Mouse (Mus musculus) embryonic facial prominence, embryonic 10.5 days (tissue): ENCODE measurements around the gene AI481877. TPM values are rescaled to one million over a fixed set of nuclear protein-coding genes. Genes with fewer than 3 reads are reported as not detected.

Experiments used
- DNase-seq: peaks from one replicate; pipeline ENCODE4 v3.0.0-alpha.2; 2017; ENCODE audit warnings: low spot score
- H3K27ac ChIP-seq: fragments of 300-500 bp; sonication (generic); replicated peaks from 2 replicates; pipeline ENCODE4 v1.5.1; 2016; ENCODE audit warnings: mild to moderate bottlenecking
- H3K27me3 ChIP-seq: fragments of 300-500 bp; sonication (generic); replicated peaks from 2 replicates; pipeline ENCODE4 v1.6.1; 2016; ENCODE audit warnings: low read depth, mild to moderate bottlenecking; ENCODE audit not compliant: poor library complexity, severe bottlenecking
- H3K36me3 ChIP-seq: fragments of 300-500 bp; sonication (generic); replicated peaks from 2 replicates; pipeline ENCODE4 v1.6.1; 2016; ENCODE audit warnings: mild to moderate bottlenecking, moderate library complexity
- H3K4me1 ChIP-seq: fragments of 300-500 bp; sonication (generic); 2 replicates; pipeline ENCODE4 v1.6.1; 2016
- H3K4me3 ChIP-seq: fragments of 300-500 bp; sonication (generic); 2 replicates; pipeline ENCODE4 v1.5.1; 2016; ENCODE audit warnings: mild to moderate bottlenecking, moderate library complexity
- H3K9me3 ChIP-seq: fragments of 300-500 bp; sonication (generic); 2 replicates; pipeline ENCODE4 v1.6.1; 2016; ENCODE audit warnings: mild to moderate bottlenecking
- WGBS: fragments of 180-500 bp; shearing (Covaris S2); methylation state at CpG from one replicate; pipeline ENCODE4 v1.1.7; 2016; 5-methylcytosine and 5-hydroxymethylcytosine counted together
- polyA plus RNA-seq: library from polyadenylated mRNA; unstranded; fragments of >200 nt; fragmentation: Nextera tagmentation; extraction: Ambion mirVana; gene quantifications from 2 replicates; pipeline ENCODE4 v1.2.1, GENCODE M21; 2016

AI481877 gene
- polyA plus RNA-seq, 1 experiment from 2014 or later: not detected

DNA sequence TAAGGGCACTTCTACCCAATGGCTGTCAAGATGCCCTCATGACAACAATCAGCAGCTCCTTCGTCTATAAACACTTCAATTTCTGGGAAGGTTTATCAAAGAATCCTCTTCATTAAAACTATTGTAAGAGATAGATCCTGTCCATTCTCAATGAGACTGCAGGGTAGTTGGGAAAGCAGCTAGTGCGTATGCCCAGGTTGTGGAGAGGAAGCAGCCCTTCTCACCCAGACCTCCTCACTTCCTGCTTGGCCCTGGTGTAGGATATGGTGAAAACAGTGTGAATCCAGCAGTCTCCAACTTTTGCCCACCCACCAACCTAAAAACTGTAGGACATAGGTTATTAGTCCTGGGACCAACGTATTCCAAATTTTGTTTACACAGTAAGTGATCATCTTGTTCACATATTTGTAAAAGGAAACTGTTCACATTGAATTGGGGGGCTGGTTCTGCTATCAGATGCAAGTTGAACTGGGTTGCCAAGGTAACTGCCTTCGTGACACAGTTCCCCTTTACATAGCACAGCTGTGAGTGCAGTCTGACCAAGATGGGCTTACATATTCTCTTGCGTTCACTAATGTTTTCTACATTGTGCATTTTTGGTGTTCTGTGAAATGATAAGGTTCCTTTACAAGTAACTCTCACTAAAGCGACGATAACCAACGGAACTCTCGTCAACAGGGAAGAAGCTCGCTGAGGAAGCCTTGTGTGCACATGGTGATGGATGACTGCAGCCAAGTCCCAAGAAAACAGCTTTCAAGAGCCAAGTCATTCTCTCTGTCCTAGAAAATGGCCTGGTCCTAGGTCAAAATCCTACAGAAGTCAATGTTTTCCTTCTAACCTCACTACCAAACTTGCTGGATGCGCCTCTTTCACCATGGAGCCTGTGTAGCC, 98.1 kb downstream of the AI481877 start:
- Histone ChIP-seq H3K9me3 (no peaks in the 10 kb centered on the region), H3K27ac (no peak overlapping the region), H3K27me3 (no peaks in the 10 kb centered on the region), H3K4me3 (no peak overlapping the region), H3K36me3 (peaks cover 39% of the 10 kb centered on the region), H3K4me1 (peaks cover 8% of the 10 kb centered on the region; the same call in 1 of the 2 replicates)
- DNase-seq: no peak
- WGBS: 91% methylated on average over 11 of the region's 11 CpGs

DNA sequence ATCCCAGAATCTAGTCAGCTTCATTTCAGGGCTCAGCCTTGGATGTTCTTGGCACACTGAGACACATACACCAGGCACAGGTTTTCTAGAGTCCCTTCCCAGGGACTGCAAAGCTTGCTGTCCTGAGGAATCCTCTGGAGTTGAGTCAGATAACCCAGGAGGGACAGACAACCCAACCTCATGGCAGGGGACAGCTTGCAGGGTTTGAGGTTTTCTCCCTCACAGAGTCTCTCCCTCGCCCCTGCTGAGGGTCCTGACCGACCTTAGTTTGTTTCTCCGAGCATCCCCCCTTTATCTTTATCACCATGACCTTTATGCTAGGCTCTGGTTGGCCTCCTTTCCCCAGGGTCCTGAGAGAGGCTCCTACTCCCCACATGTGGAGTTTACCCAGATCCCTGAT, 101.3 kb downstream of the AI481877 start:
- peaks cover 6% of the 10 kb centered on the region; the same call in 1 of the 2 replicates for H3K9me3 ChIP-seq
- DNase-seq: no peak
- 84% methylated on average over 3 of the region's 3 CpGs for WGBS
- no peak overlapping the region for H3K27ac ChIP-seq
- no peak overlapping the region for H3K4me3 ChIP-seq
- no peaks in the 10 kb centered on the region for H3K27me3 ChIP-seq
- peaks cover 34% of the 10 kb centered on the region for H3K36me3 ChIP-seq
- peaks cover 10% of the 10 kb centered on the region; the same call in 1 of the 2 replicates for H3K4me1 ChIP-seq

- H3K4me3 ChIP-seq: no peak overlapping the region
- peaks cover 6% of the 10 kb centered on the region; the same call in 1 of the 2 replicates for H3K9me3 ChIP-seq
- H3K27me3 ChIP-seq: no peaks in the 10 kb centered on the region
- WGBS: 46% methylated on average over 13 of the region's 13 CpGs
- H3K27ac ChIP-seq: no peak overlapping the region
- H3K36me3 ChIP-seq: peaks cover 30% of the 10 kb centered on the region
- DNase-seq: peak; percentile 82
- peaks cover 10% of the 10 kb centered on the region; the same call in 1 of the 2 replicates for H3K4me1 ChIP-seq
Measured at GRCm38 (mm10) chr4:59036490-59037127, 102.2 kb downstream of the AI481877 start.

DNA sequence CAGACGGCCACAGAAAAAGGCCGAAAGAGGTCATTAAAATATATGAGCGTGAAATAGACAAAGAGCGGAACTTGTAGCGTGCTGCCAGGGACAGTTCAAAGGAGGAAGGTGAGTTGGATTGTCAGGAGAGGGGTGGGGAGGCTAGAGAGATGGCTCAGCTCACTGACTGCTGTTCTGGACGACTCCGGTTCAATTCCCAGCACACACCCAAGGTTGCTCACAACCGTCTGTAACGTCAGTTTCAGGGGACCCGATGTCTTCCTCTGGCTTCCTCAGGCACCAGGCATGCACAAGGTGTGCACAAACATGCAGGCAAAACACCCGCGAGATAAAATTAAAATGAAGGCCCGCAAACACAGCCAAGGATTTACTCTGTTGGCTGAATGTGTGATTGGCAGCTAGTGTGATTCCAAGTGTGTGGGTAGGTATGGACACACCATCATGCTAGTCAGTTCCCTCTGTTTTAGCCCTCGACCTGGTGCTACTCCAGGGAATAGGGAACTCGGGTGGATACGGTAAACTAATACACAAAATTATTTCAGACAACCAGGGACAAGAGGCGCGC, 102.9 kb downstream of the AI481877 start:
- 57% methylated on average over 18 of the region's 18 CpGs for WGBS

DNA sequence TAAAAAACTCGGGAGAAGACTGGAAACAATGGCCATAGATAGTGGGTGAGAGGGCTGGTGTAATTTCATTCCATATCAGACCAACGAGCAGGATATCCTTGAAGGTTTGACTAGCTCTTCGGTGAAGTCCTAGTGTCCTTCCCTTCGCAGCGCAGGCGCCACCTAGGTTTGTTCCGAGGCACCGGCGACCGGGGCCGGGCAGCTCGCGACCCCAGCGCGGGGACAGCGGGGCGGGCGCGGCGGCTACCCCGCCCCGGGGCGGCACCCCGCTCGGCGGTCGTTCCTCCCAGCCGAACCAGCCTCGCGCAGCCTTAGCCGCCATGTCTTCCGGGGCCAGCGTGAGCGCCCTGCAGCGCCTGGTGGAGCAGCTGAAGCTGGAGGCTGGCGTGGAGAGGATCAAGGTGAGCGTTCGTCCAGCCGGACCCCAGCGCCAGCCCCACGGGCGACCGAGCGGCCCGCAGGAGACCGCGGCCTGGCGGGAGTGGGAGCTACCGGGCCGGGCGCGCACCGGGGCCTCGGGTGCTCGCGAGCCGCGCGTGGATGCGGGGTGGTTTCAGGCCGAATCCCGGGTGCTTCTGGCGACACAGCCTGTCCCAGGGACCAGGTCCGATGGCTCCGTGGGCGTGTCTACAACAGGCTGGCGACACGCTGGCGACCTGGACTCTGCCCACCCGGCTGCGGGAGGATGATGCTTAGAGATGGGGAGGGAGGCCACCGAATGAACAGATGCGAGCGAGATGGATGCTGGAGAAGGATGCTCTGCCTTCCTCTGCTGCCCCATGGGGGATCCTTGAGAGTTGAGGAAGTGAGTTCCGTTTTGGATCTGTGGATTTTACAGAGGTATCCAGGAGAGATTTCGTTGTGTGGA, 103.6 kb downstream of the AI481877 start, which contains the start of gene Gng10:
Gene Gng10, plus strand, starts transcription at position 171 of the 868 bp plus-strand sequence.
- Histone ChIP-seq H3K4me3 (peak within 1 kb of the TSS; percentile 83), H3K4me1 (peaks cover 10% of the 10 kb centered on the region; the same call in 1 of the 2 replicates), H3K27me3 (no peaks in the 10 kb centered on the region), H3K27ac (peak within 1 kb of the TSS; percentile 93), H3K36me3 (peaks cover 20% of the 10 kb centered on the region), H3K9me3 (peaks cover 6% of the 10 kb centered on the region; the same call in 1 of the 2 replicates)
- 6% methylated on average over 76 of the region's 76 CpGs for WGBS
- DNase-seq: peak; percentile 77

More for the DNA sequence above, 102.9 kb downstream of the AI481877 start:
- Histone ChIP-seq H3K27me3 (no peaks in the 10 kb centered on the region), H3K9me3 (peaks cover 6% of the 10 kb centered on the region; the same call in 1 of the 2 replicates), H3K36me3 (peaks cover 27% of the 10 kb centered on the region), H3K4me3 (peak overlapping the region; percentile 83), H3K4me1 (peaks cover 10% of the 10 kb centered on the region; the same call in 1 of the 2 replicates), H3K27ac (peak overlapping the region; percentile 93)
- DNase-seq: peak; percentile 27

DNA sequence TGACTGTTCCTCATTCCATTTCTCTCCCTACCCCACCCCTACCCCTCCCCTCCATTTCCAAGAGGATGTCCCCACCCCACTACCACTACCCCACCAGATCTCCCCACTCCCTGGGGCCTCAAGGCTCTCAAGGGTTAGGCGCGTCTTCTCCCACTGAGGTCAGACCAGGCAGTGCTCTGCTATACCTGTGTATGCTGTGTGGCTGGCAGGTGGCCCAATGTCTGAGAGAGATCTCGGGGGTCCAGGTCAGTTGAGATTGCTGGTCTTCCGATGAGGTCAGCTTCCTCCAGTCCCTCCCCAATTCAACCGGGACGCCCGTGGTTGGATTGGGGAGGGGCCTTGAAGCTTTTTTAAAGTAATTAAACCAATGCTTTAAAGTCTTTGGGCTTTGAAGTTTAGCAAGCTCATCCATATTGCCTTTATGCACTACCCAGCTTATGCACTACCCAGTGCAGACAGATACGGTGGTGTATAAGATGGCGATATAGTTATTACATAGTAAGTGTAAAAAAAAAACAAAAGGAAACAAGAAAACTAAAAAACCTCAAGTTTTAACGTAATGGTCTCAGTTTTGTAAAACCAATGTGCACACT, 104.4 kb downstream of the AI481877 start:
- peak overlapping the region; percentile 83 for H3K4me3 ChIP-seq
- DNase-seq: no peak
- no peak overlapping the region for H3K27ac ChIP-seq
- H3K27me3 ChIP-seq: no peaks in the 10 kb centered on the region
- peaks cover 8% of the 10 kb centered on the region; the same call in 1 of the 2 replicates for H3K9me3 ChIP-seq
- peaks cover 10% of the 10 kb centered on the region; the same call in 1 of the 2 replicates for H3K4me1 ChIP-seq
- 82% methylated on average over 10 of the region's 10 CpGs for WGBS
- peaks cover 13% of the 10 kb centered on the region for H3K36me3 ChIP-seq

DNA sequence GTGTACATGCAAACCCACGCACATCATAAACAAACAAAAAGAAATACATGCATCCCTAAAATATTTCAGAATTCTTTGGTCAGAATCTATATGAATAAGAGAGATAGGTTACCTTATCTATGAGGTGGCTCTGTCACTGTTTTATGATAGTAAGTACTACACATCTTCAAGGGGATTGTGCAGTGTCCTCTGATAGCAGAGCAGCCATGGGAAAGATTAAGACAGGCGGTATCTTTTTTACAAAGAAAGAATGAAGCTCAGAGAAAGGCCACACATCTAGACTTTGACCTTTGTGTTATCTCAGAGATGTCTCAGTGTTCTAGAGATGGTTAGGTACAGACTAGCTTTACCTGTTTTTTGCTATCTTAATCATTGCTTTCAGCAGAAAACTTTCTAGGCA, 121.9 kb downstream of the AI481877 start:
- Histone ChIP-seq H3K4me3 (no peak overlapping the region), H3K4me1 (no peaks in the 10 kb centered on the region), H3K27ac (no peak overlapping the region), H3K27me3 (no peaks in the 10 kb centered on the region), H3K36me3 (peaks cover 50% of the 10 kb centered on the region), H3K9me3 (no peaks in the 10 kb centered on the region)
- no peak for DNase-seq
- WGBS: 92% methylated on average over 2 of the region's 2 CpGs

DNA sequence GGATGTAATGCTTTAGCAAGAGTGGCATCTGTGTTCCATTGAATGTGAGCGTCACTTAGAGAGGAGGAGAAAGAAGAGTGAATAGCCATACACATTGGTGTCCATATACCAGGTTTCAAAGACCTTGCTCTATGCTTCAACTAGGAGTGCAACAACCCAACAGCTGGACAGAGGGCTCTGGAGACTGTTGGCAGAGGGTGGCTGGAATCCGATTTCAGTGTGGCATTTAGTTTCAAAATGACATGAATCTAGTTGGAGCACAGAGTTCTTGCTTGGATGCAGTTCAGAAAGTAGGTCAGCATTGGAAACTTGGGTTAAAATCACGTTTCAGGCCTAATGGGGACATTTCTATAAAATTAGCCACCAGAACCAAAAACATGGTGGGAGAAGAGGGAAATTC, 123.6 kb downstream of the AI481877 start:
- no peak for DNase-seq
- H3K4me3 ChIP-seq: no peak overlapping the region
- H3K4me1 ChIP-seq: no peaks in the 10 kb centered on the region
- H3K36me3 ChIP-seq: peaks cover 37% of the 10 kb centered on the region
- no peaks in the 10 kb centered on the region for H3K27me3 ChIP-seq
- WGBS: 86% methylated on average over 3 of the region's 3 CpGs
- no peaks in the 10 kb centered on the region for H3K9me3 ChIP-seq
- H3K27ac ChIP-seq: no peak overlapping the region

- Histone ChIP-seq H3K36me3 (peaks cover 11% of the 10 kb centered on the region), H3K9me3 (no peaks in the 10 kb centered on the region), H3K4me1 (peaks cover 12% of the 10 kb centered on the region), H3K4me3 (no peak overlapping the region), H3K27me3 (no peaks in the 10 kb centered on the region), H3K27ac (no peak overlapping the region)
- no peak for DNase-seq
- WGBS: 84% methylated on average over 3 of the region's 3 CpGs
Measured at GRCm38 (mm10) chr4:59011446-59011845, 127.3 kb downstream of the AI481877 start.

GRCm38 (mm10) chr4:59009696-59010095, 129.1 kb downstream of the AI481877 start:
- DNase-seq: no peak
- peaks cover 29% of the 10 kb centered on the region for H3K4me1 ChIP-seq
- H3K27me3 ChIP-seq: no peaks in the 10 kb centered on the region
- H3K27ac ChIP-seq: no peak overlapping the region
- WGBS: 76% methylated on average over 4 of the region's 4 CpGs
- no peaks in the 10 kb centered on the region for H3K9me3 ChIP-seq
- H3K36me3 ChIP-seq: peaks cover 6% of the 10 kb centered on the region; the same call in 1 of the 2 replicates
- no peak overlapping the region for H3K4me3 ChIP-seq

DNA sequence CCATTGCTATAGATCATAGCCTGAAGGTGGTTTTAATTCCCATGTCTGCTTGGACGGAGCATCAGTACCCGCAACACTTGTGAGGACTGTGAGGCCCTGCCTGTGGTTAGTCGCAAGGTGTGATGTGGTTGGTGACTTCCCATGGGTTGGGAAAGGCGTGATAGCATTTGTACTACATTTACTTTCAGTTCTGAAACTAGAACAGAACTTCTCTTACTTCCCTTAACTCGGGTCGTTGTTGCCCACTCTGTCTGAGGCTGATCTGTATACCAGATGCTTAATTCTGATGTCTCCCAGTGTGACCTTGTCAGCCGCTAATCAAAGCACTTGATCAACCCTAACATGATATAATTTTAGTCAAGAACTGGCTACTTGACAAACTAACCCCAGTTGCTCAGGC, 129.6 kb downstream of the AI481877 start:
- no peaks in the 10 kb centered on the region for H3K27me3 ChIP-seq
- no peak overlapping the region for H3K4me3 ChIP-seq
- H3K4me1 ChIP-seq: peaks cover 34% of the 10 kb centered on the region
- no peak overlapping the region for H3K27ac ChIP-seq
- WGBS: 89% methylated on average over 7 of the region's 7 CpGs
- DNase-seq: no peak
- no peaks in the 10 kb centered on the region for H3K9me3 ChIP-seq
- peaks cover 5% of the 10 kb centered on the region; the same call in 1 of the 2 replicates for H3K36me3 ChIP-seq
